Mouse (Mus musculus): Measurements from ENCODE around the gene Kpna7. TPM values are rescaled to one million over a fixed set of nuclear protein-coding genes. Genes with fewer than 3 reads are reported as not detected.

Gene Kpna7
- total and polyA plus RNA-seq, 3 experiments, result 0.35 to 2.2 TPM; not detected in 1

GRCm38 (mm10) chr5:144940904-144941303 is 142.9 kb downstream of the Kpna7 start:
- Histone ChIP-seq H3K27me3 (ENCODE audit: control insufficient read depth in 1 of 2, insufficient read depth in 2 of 2, low read length in 2 of 2) (no peaks in the 10 kb centered on the region), H3K9ac (ENCODE audit: control insufficient read depth, low read depth, low read length, poor library complexity, severe bottlenecking) (no peak overlapping the region), H3K4me3 (ENCODE audit: control insufficient read depth in 1 of 2, insufficient read depth in 1 of 2, low read depth in 2 of 2, low read length in 2 of 2) (no peak overlapping the region), H3K36me3 (ENCODE audit: control insufficient read depth in 1 of 2, insufficient read depth in 2 of 2, low read length in 2 of 2) (no peaks in the 10 kb centered on the region), H3K79me2 (ENCODE audit: control insufficient read depth, insufficient read depth, low read length, poor library complexity) (no peaks in the 10 kb centered on the region), H3K27ac (ENCODE audit: control insufficient read depth, low read depth, low read length) (no peak overlapping the region), H3K9me3 (replicated peaks; ENCODE audit: insufficient read depth, low read length) (no peaks in the 10 kb centered on the region), H3K4me1 (ENCODE audit: control insufficient read depth in 1 of 2, insufficient read depth in 2 of 2, low read length in 2 of 2) (no peaks in the 10 kb centered on the region)
- no peak for TF ChIP-seq TBP (IDR thresholded peaks at IDR 0.05; ENCODE audit: low read depth, low read length)
- no peak for TF ChIP-seq NRF1 (IDR thresholded peaks at IDR 0.05; ENCODE audit: insufficient read depth, low read depth, low read length, poor library complexity, severe bottlenecking)
- DNase-seq (ENCODE audit: low read depth, low spot score), result no peak

- Histone ChIP-seq H3K9me3 (replicated peaks; ENCODE audit: insufficient read depth, low read length) (no peaks in the 10 kb centered on the region), H3K36me3 (ENCODE audit: control insufficient read depth in 1 of 2, insufficient read depth in 2 of 2, low read length in 2 of 2) (peaks cover 0 to 13% of the 10 kb centered on the region in 2 experiments; a peak in 2 of 4 replicates), H3K9ac (ENCODE audit: control insufficient read depth, low read depth, low read length, poor library complexity, severe bottlenecking) (no peak overlapping the region), H3K4me1 (ENCODE audit: control insufficient read depth in 1 of 2, insufficient read depth in 2 of 2, low read length in 2 of 2) (peaks cover 0 to 17% of the 10 kb centered on the region in 2 experiments; a peak in 3 of 4 replicates), H3K27me3 (ENCODE audit: control insufficient read depth in 1 of 2, insufficient read depth in 2 of 2, low read length in 2 of 2) (no peaks in the 10 kb centered on the region), H3K27ac (ENCODE audit: control insufficient read depth, low read depth, low read length) (no peak overlapping the region), H3K4me3 (ENCODE audit: control insufficient read depth in 1 of 2, insufficient read depth in 1 of 2, low read depth in 2 of 2, low read length in 2 of 2) (no peak overlapping the region), H3K79me2 (ENCODE audit: control insufficient read depth, insufficient read depth, low read length, poor library complexity) (no peaks in the 10 kb centered on the region)
- DNase-seq (ENCODE audit: low read depth, low spot score), result peak; percentile 17
- TF ChIP-seq POLR2A (IDR thresholded peaks at IDR 0.05; ENCODE audit: control insufficient read depth in 1 of 2, insufficient read depth in 1 of 2, low read depth in 1 of 2, low read length in 2 of 2, poor library complexity in 1 of 2) (no peak), TCF12 (IDR thresholded peaks at IDR 0.05; ENCODE audit: low read depth, low read length) (no peak), TBP (IDR thresholded peaks at IDR 0.05; ENCODE audit: low read depth, low read length) (no peak), MAFK (IDR thresholded peaks at IDR 0.05; ENCODE audit: borderline replicate concordance, low read depth, low read length) (no peak), ZMIZ1 (IDR thresholded peaks at IDR 0.05; ENCODE audit: low read depth, low read length) (no peak), EP300 (IDR thresholded peaks at IDR 0.05; ENCODE audit: low read depth in 1 of 2, low read length in 2 of 2) (no peak), NELFE (IDR thresholded peaks at IDR 0.05; ENCODE audit: low read depth, low read length) (no peak), E2F4 (IDR thresholded peaks at IDR 0.05; ENCODE audit: borderline replicate concordance, low read depth, low read length) (no peak), ZNF384 (IDR thresholded peaks at IDR 0.05; ENCODE audit: low read depth, low read length) (no peak)
Observed at GRCm38 (mm10) chr5:144937304-144937703, 146.5 kb downstream of the Kpna7 start.

Other genes starting within 250 kb of the Kpna7 start
- gene Smurf1, start 118.2 kb downstream of the Kpna7 start, total RNA-seq (2012; rRNA removed), result 3.9 and 4.0 TPM in 2 replicates
- 10 to 100 TPM in 1 of 2 experiments, not detected in 1; 10.6 TPM for gene Smurf1, start 118.2 kb downstream of the Kpna7 start, polyA plus RNA-seq (2012; ENCODE audit: insufficient read depth in 1 of 2, insufficient read length in 2 of 2, low read depth in 1 of 2, low replicate concordance in 2 of 2, missing spikeins in 1 of 2)
- not detected in 2 replicates for gene Gm4871, start 51.3 kb downstream of the Kpna7 start, total RNA-seq (2012; rRNA removed)
- not detected for gene Gm4871, start 51.3 kb downstream of the Kpna7 start, polyA plus RNA-seq (2012; ENCODE audit: insufficient read depth in 1 of 2, insufficient read length in 2 of 2, low read depth in 1 of 2, low replicate concordance in 2 of 2, missing spikeins in 1 of 2)
- gene 1700018F24Rik, start 41.0 kb downstream of the Kpna7 start, total RNA-seq (2012; rRNA removed), result not detected in 2 replicates
- gene 1700018F24Rik, start 41.0 kb downstream of the Kpna7 start, polyA plus RNA-seq (2012; ENCODE audit: insufficient read depth in 1 of 2, insufficient read length in 2 of 2, low read depth in 1 of 2, low replicate concordance in 2 of 2, missing spikeins in 1 of 2), result not detected
- 85.8 and 96.9 TPM in 2 replicates for gene Arpc1a, start 200 bp downstream of the Kpna7 start, total RNA-seq (2012; rRNA removed)
- gene Arpc1a, start 200 bp downstream of the Kpna7 start, polyA plus RNA-seq (2012; ENCODE audit: insufficient read depth in 1 of 2, insufficient read length in 2 of 2, low read depth in 1 of 2, low replicate concordance in 2 of 2, missing spikeins in 1 of 2), result 100 to 1,000 TPM; 187 to 306 TPM
- gene Arpc1b, start 30.2 kb upstream of the Kpna7 start, total RNA-seq (2012; rRNA removed), result 432 and 582 TPM in 2 replicates
- 100 to 1,000 TPM; 143 to 708 TPM for gene Arpc1b, start 30.2 kb upstream of the Kpna7 start, polyA plus RNA-seq (2012; ENCODE audit: insufficient read depth in 1 of 2, insufficient read length in 2 of 2, low read depth in 1 of 2, low replicate concordance in 2 of 2, missing spikeins in 1 of 2)
- 104 and 106 TPM in 2 replicates for gene Pdap1, start 56.2 kb upstream of the Kpna7 start, total RNA-seq (2012; rRNA removed)
- gene Pdap1, start 56.2 kb upstream of the Kpna7 start, polyA plus RNA-seq (2012; ENCODE audit: insufficient read depth in 1 of 2, insufficient read length in 2 of 2, low read depth in 1 of 2, low replicate concordance in 2 of 2, missing spikeins in 1 of 2), result 100 to 1,000 TPM in 1 of 2 experiments, not detected in 1; 301 TPM
- 203 and 207 TPM in 2 replicates for gene Bud31, start 56.3 kb upstream of the Kpna7 start, total RNA-seq (2012; rRNA removed)
- 100 to 1,000 TPM in 1 of 2 experiments, not detected in 1; 193 TPM for gene Bud31, start 56.3 kb upstream of the Kpna7 start, polyA plus RNA-seq (2012; ENCODE audit: insufficient read depth in 1 of 2, insufficient read length in 2 of 2, low read depth in 1 of 2, low replicate concordance in 2 of 2, missing spikeins in 1 of 2)
- gene Ptcd1, start 83.1 kb upstream of the Kpna7 start, total RNA-seq (2012; rRNA removed), result 20.4 and 21.0 TPM in 2 replicates
- 10 to 100 TPM in 1 of 2 experiments, not detected in 1; 22.3 TPM for gene Ptcd1, start 83.1 kb upstream of the Kpna7 start, polyA plus RNA-seq (2012; ENCODE audit: insufficient read depth in 1 of 2, insufficient read length in 2 of 2, low read depth in 1 of 2, low replicate concordance in 2 of 2, missing spikeins in 1 of 2)
- gene Cpsf4, start 83.2 kb upstream of the Kpna7 start, total RNA-seq (2012; rRNA removed), result 72.0 and 75.3 TPM in 2 replicates
- gene Cpsf4, start 83.2 kb upstream of the Kpna7 start, polyA plus RNA-seq (2012; ENCODE audit: insufficient read depth in 1 of 2, insufficient read length in 2 of 2, low read depth in 1 of 2, low replicate concordance in 2 of 2, missing spikeins in 1 of 2), result 10 to 100 TPM in 1 of 2 experiments, not detected in 1; 88.2 TPM
- gene Atp5j2, start 108.0 kb upstream of the Kpna7 start, total RNA-seq (2012; rRNA removed), result 493 and 517 TPM in 2 replicates
- 100 to 1,000 TPM; 543 to 733 TPM for gene Atp5j2, start 108.0 kb upstream of the Kpna7 start, polyA plus RNA-seq (2012; ENCODE audit: insufficient read depth in 1 of 2, insufficient read length in 2 of 2, low read depth in 1 of 2, low replicate concordance in 2 of 2, missing spikeins in 1 of 2)
- 6.7 and 7.1 TPM in 2 replicates for gene Zkscan14, start 117.8 kb upstream of the Kpna7 start, total RNA-seq (2012; rRNA removed)
- 1 to 10 TPM in 1 of 2 experiments, not detected in 1; 7.5 TPM for gene Zkscan14, start 117.8 kb upstream of the Kpna7 start, polyA plus RNA-seq (2012; ENCODE audit: insufficient read depth in 1 of 2, insufficient read length in 2 of 2, low read depth in 1 of 2, low replicate concordance in 2 of 2, missing spikeins in 1 of 2)
- 7.8 and 8.7 TPM in 2 replicates for gene Zkscan5, start 120.5 kb upstream of the Kpna7 start, total RNA-seq (2012; rRNA removed)
- gene Zkscan5, start 120.5 kb upstream of the Kpna7 start, polyA plus RNA-seq (2012; ENCODE audit: insufficient read depth in 1 of 2, insufficient read length in 2 of 2, low read depth in 1 of 2, low replicate concordance in 2 of 2, missing spikeins in 1 of 2), result 1 to 10 TPM in 1 of 2 experiments, not detected in 1; 9.8 TPM
- gene Zfp655, start 147.7 kb upstream of the Kpna7 start, total RNA-seq (2012; rRNA removed), result 26.9 and 30.3 TPM in 2 replicates
- 10 to 100 TPM; 25.2 to 35.3 TPM for gene Zfp655, start 147.7 kb upstream of the Kpna7 start, polyA plus RNA-seq (2012; ENCODE audit: insufficient read depth in 1 of 2, insufficient read length in 2 of 2, low read depth in 1 of 2, low replicate concordance in 2 of 2, missing spikeins in 1 of 2)
- gene Zscan25, start 196.5 kb upstream of the Kpna7 start, total RNA-seq (2012; rRNA removed), result 13.9 and 15.1 TPM in 2 replicates
- gene Zscan25, start 196.5 kb upstream of the Kpna7 start, polyA plus RNA-seq (2012; ENCODE audit: insufficient read depth in 1 of 2, insufficient read length in 2 of 2, low read depth in 1 of 2, low replicate concordance in 2 of 2, missing spikeins in 1 of 2), result 10 to 100 TPM in 1 of 2 experiments, not detected in 1; 26.5 TPM

Measured in MEL (cell line).